Mouse (Mus musculus): Measurements from ENCODE around the gene Bglap2. TPM values are rescaled to one million over a fixed set of nuclear protein-coding genes. Genes with fewer than 3 reads are reported as not detected.
"Not testable (repeated sequence)": the region's sequence is repeated elsewhere in the genome, so short reads cannot be mapped to it uniquely, and the experiment has no call there.

Gene Bglap2
- not detected in 2 replicates for polyA plus RNA-seq (2016; fragmentation: Nextera tagmentation; extraction: Ambion mirVana)

DNA sequence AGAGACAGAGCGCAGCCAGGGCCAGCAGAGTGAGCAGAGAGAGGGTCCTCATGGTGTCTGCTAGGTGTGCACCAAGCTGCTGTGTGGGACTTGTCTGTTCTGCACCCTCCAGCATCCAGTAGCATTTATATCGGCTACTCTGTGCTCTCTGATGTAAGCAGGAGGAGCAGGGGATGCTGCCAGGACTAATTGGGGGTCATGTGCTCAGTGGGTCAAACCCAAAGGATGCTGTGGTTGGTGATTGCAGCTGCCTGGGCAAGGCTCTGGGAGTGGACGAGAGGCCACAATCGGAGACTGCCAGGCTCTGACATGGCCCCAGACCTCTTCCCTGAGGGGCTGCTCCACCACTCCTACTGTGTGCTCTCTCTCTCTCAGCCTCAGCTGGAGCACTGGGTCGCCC, at the start of gene Bglap2:
Bglap2 (minus strand) TSS at position 101 of the 400 bp plus-strand sequence.
- 74% methylated on average over 5 of the region's 5 CpGs for WGBS
- H3K9me3 ChIP-seq; H3K27me3 ChIP-seq (replicated peaks; ENCODE audit: low read depth, poor library complexity, severe bottlenecking); H3K27ac ChIP-seq (replicated peaks); DNase-seq (ENCODE audit: low spot score); H3K4me3 ChIP-seq; H3K36me3 ChIP-seq (replicated peaks): not testable (repeated sequence)
- H3K4me1 ChIP-seq, result peaks cover 18% of the 10 kb centered on the region

DNA sequence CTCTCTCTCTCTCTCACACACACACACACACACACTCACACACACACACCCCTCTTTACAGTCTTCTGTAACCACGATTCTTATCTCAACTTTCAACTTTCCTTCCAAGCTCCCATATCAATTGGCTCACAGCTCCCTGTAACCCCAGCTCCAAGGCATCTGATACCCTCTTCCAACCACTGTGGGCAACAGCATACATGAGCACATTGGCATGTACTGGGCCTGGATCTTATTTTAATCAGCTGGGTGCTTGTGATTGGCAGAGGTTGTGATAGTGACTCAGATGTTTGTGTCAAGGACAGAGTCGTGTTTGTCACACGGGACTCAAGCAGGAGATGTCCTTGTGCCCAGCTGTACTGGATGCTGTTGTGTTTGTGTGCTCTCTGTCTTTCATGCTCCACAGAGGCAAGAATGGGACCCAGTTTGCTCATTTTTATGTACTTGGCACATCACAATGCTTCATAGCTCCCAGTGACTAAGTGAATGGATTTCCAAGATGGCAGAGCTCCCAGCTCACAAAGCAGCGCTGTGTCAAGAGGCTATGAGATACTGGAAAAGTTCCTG, 48.9 kb upstream of the Bglap2 start:
- 86% methylated on average over 4 of the region's 4 CpGs for WGBS
- no peak for DNase-seq (ENCODE audit: low spot score)
- H3K36me3 ChIP-seq (replicated peaks), result no peaks in the 10 kb centered on the region
- H3K27ac ChIP-seq (replicated peaks), result no peak overlapping the region
- peaks cover 19% of the 10 kb centered on the region for H3K4me1 ChIP-seq
- no peaks in the 10 kb centered on the region for H3K27me3 ChIP-seq (replicated peaks; ENCODE audit: low read depth, poor library complexity, severe bottlenecking)
- H3K9me3 ChIP-seq, result no peaks in the 10 kb centered on the region
- no peak overlapping the region for H3K4me3 ChIP-seq

DNA sequence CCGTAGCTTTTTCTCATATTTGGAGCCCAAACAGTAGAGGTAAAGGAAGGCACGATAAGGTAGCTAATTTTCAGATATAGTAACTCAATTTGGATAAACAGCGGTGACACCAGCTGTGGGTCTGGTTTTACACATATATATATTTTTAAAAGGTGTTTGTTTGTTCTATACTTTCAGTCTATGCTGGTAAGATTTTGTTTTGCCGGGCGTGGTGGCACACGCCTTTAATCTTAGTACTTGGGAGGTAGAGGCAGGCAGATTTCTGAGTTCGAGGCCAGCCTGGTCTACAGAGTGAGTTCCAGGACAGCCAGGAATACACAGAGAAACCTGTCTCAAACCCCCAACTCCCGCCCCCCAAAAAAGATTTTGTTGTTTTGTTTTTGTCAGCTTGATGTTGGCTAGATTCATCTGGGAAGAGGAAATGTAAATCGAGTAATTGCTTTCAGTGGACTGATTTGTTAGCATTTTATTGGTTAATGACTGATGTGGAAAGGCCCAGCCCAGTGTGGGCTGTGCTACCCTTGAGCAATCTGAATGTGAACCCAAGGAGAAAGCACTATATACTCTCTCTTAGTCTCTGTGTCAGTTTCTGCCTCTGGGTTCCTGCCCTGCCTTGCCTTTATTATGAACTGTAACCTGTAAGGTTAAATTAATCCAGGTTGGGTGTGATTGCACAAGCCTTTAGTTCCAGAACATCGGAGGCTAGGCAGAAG, 47.4 kb upstream of the Bglap2 start:
- Histone ChIP-seq H3K4me3 (peak overlapping the region; percentile 81; the same call in 1 of the 2 replicates), H3K4me1 (peaks cover 27% of the 10 kb centered on the region), H3K36me3 (replicated peaks) (peaks cover 9% of the 10 kb centered on the region), H3K27me3 (replicated peaks; ENCODE audit: low read depth, poor library complexity, severe bottlenecking) (no peaks in the 10 kb centered on the region), H3K9me3 (no peaks in the 10 kb centered on the region), H3K27ac (replicated peaks) (no peak overlapping the region; the same call in 1 of the 2 replicates)
- 84% methylated on average over 10 of the region's 10 CpGs for WGBS
- DNase-seq (ENCODE audit: low spot score), result no peak

DNA sequence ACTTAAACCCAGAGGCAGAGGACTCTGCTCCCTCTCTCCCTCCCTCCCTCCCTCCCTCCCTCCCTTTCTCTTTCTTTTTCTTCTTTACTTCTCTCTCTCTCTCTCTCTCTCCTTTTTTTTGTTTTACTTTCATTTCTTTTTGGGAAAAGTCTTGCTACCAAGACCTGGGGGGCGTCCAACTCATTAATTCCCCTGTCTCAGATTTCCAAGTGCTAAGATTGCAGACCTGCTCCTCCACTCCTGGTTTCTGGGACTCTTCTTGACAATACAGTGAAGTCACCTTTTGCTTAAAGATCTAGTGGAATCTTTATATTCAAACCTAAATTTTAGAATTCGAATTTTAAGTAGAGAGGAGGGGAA, 46.8 kb upstream of the Bglap2 start:
- Histone ChIP-seq H3K27ac (replicated peaks) (peak overlapping the region; percentile 81), H3K36me3 (replicated peaks) (peaks cover 15% of the 10 kb centered on the region), H3K9me3 (no peaks in the 10 kb centered on the region), H3K4me1 (peaks cover 27% of the 10 kb centered on the region), H3K27me3 (replicated peaks; ENCODE audit: low read depth, poor library complexity, severe bottlenecking) (no peaks in the 10 kb centered on the region), H3K4me3 (peak overlapping the region; percentile 81)
- WGBS, result 7% methylated on average over 2 of the region's 2 CpGs
- no peak for DNase-seq (ENCODE audit: low spot score)

DNA sequence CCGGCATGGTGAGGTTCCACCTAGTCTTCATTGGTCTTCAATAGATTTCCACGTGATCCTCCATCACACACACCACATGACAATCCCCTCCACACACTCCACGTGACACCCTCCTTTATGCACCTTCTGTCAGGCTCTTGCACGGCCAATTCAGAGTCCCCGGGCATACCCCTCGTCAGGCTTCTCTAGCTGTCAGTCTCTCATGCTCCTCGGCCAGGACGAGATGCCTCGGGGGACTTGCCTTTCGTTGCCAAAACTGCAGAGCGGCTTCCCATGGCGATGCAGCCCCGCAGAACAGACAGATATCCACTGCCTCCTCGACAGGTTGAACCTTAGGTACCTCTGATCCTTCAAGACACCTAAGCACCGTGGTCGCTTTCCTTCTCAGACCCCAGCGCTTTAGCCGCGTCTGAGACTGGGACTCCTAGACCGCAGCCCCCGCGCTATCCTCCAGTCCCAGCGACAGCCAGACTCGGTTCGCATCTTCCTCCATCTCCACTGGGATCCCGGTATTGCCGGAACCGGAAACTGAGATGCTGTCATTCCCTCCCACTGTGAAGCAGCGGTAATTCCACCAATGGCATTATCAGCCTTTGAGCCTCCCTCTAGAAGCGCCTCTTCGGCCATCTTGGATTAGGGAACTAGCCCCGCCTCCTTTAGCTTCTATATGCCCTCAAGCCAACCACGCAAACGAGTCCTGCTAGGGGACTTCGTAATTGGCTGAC, 46.3 kb upstream of the Bglap2 start, which contains the start of gene Slc25a44:
Slc25a44 (minus strand) TSS at position 535 of the 725 bp plus-strand sequence.
- no peaks in the 10 kb centered on the region for H3K27me3 ChIP-seq (replicated peaks; ENCODE audit: low read depth, poor library complexity, severe bottlenecking)
- H3K4me1 ChIP-seq, result peaks cover 27% of the 10 kb centered on the region
- H3K36me3 ChIP-seq (replicated peaks), result peaks cover 20% of the 10 kb centered on the region
- peak within 1 kb of the TSS; percentile 81 for H3K27ac ChIP-seq (replicated peaks)
- peak; percentile 91 for DNase-seq (ENCODE audit: low spot score)
- H3K4me3 ChIP-seq, result peak within 1 kb of the TSS; percentile 81
- 1% methylated on average over 35 of the region's 35 CpGs for WGBS
- H3K9me3 ChIP-seq, result no peaks in the 10 kb centered on the region

DNA sequence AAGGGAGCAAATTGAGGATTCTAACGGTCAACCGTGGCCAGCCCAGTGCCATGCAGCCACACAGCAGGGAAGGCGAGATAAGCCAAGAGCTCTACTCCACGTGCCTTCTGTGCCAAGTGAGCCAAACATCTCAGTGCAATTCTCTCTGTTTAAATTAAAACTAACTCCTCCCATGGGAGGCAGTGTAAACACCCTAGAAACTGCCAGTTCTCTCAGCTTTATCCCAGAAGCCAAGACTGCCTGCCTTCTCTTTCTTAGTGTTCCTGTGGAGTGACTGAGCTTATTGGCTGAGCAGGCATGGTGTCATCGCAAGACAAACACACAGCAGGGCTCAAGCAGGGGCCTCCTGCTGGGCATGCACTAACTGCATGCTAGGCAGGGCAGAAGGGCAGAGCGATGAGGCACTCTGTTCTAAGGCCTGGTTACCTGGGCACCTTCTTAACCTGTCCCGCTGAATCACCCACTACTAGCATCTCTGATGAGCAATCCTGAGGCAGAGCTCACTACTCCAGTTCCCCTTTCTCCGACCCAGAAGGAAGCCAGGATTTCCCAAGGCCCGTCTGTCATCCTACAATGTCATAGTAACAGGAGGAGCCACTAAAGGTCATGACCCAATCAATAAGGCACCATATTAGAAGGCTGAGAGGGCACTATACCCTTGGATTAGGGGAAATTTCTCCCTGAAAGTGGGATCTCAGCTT, 43.7 kb upstream of the Bglap2 start:
- H3K4me3 ChIP-seq, result 0 out of 2 replicates have a peak overlapping the region, but pooled peaks have one; percentile 21
- 42% methylated on average over 9 of the region's 9 CpGs for WGBS
- no peak for DNase-seq (ENCODE audit: low spot score)
- no peaks in the 10 kb centered on the region for H3K9me3 ChIP-seq
- no peak overlapping the region for H3K27ac ChIP-seq (replicated peaks)
- H3K4me1 ChIP-seq, result peaks cover 31% of the 10 kb centered on the region
- no peaks in the 10 kb centered on the region for H3K27me3 ChIP-seq (replicated peaks; ENCODE audit: low read depth, poor library complexity, severe bottlenecking)
- peaks cover 46% of the 10 kb centered on the region for H3K36me3 ChIP-seq (replicated peaks)

DNA sequence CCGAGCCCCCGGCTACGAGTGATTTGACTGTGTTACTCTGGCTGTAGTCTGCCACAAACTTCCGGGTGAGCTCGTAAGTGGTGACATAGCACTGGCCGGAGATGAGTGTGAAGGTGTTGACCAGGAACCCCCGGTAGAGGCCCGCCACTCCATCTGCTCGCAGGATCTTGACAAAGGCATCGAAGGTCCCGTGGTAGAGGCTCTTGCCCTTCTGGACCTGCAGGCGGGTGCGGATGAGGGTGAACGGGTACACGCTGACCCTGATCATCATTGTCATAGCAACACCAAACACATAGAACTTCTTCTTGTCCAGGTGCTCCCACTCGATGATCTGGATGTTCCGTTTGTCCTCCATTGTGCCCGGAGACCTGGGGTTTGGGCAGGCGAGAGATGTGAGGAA, 42.3 kb upstream of the Bglap2 start:
- no peaks in the 10 kb centered on the region for H3K27me3 ChIP-seq (replicated peaks; ENCODE audit: low read depth, poor library complexity, severe bottlenecking)
- WGBS, result 96% methylated on average over 19 of the region's 19 CpGs
- no peak overlapping the region for H3K27ac ChIP-seq (replicated peaks)
- H3K9me3 ChIP-seq, result no peaks in the 10 kb centered on the region
- H3K4me3 ChIP-seq, result no peak overlapping the region
- peaks cover 60% of the 10 kb centered on the region for H3K36me3 ChIP-seq (replicated peaks)
- peaks cover 31% of the 10 kb centered on the region for H3K4me1 ChIP-seq
- DNase-seq (ENCODE audit: low spot score), result no peak

DNA sequence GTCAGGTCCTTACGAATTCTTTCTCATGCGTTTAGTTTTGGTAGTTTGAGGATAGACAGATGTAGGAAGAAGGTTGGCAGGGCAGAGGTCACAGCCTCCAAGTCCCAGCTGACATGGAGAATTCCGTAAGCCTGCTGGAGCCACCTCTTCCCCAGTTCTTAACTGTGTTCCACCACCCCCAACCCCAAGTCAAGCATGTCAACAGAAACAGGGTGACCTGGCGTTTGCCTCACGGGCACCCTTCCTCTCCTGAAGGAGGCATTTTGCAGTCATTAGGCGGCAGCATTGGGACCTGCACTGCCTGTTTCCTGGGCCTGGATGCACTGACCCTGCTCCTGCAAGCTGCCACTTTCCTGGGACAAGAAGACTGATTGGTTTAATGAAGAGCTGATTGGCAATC, 39.5 kb upstream of the Bglap2 start:
- no peak overlapping the region for H3K27ac ChIP-seq (replicated peaks)

DNA sequence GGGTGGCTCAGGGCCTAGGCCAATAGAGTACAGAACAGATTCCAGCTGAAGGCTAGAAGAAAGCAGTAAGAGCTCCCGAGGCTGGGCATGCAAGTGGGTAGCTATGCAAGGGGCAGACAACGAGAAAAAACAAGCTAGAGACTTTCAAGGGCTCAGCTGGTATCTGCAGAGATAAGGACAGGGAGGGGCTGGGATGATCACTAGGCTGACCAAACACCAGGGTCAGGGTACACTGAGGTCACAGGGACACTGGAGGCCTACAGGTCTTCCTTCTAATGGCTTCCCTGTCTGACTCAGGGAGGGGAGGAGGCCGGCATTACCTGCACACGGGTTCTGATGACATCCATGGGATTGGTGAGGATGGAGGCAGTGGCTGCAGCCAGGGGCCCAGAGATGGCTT, 37.2 kb upstream of the Bglap2 start:
- Histone ChIP-seq H3K27me3 (replicated peaks; ENCODE audit: low read depth, poor library complexity, severe bottlenecking) (no peaks in the 10 kb centered on the region), H3K27ac (replicated peaks) (no peak overlapping the region), H3K4me3 (no peak overlapping the region), H3K4me1 (peaks cover 7% of the 10 kb centered on the region), H3K36me3 (replicated peaks) (peaks cover 94% of the 10 kb centered on the region), H3K9me3 (no peaks in the 10 kb centered on the region)
- 88% methylated on average over 4 of the region's 4 CpGs for WGBS
- DNase-seq (ENCODE audit: low spot score), result no peak

More for the DNA sequence above, 39.5 kb upstream of the Bglap2 start:
- Histone ChIP-seq H3K4me3 (no peak overlapping the region), H3K27me3 (replicated peaks; ENCODE audit: low read depth, poor library complexity, severe bottlenecking) (no peaks in the 10 kb centered on the region), H3K36me3 (replicated peaks) (peaks cover 86% of the 10 kb centered on the region), H3K9me3 (no peaks in the 10 kb centered on the region), H3K4me1 (peaks cover 15% of the 10 kb centered on the region)
- no peak for DNase-seq (ENCODE audit: low spot score)
- WGBS, result 81% methylated on average over 6 of the region's 6 CpGs

DNA sequence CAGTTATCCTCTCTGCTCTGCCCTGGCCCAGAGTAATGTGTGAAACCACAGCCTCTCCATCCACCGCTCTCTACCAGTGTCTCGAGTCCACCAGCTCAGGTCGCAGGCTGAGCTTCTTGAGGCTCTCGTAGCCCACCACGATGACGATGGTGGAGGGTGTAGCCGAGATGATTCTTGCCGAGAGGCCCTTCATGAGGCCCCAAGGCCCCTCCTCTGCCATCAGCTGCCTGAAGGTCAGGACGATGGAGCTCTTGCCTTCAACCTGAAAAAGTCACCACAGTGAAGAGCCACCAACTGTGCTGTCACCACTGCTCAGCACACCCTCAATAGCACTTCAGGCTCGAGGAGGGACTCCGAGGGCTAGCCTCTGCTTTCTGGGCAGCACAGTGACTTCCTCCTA, 34.1 kb upstream of the Bglap2 start:
- Histone ChIP-seq H3K4me3 (no peak overlapping the region), H3K9me3 (no peaks in the 10 kb centered on the region), H3K27me3 (replicated peaks; ENCODE audit: low read depth, poor library complexity, severe bottlenecking) (no peaks in the 10 kb centered on the region), H3K4me1 (peaks cover 26% of the 10 kb centered on the region), H3K27ac (replicated peaks) (no peak overlapping the region), H3K36me3 (replicated peaks) (peaks cover 63% of the 10 kb centered on the region)
- 89% methylated on average over 11 of the region's 11 CpGs for WGBS
- no peak for DNase-seq (ENCODE audit: low spot score)

DNA sequence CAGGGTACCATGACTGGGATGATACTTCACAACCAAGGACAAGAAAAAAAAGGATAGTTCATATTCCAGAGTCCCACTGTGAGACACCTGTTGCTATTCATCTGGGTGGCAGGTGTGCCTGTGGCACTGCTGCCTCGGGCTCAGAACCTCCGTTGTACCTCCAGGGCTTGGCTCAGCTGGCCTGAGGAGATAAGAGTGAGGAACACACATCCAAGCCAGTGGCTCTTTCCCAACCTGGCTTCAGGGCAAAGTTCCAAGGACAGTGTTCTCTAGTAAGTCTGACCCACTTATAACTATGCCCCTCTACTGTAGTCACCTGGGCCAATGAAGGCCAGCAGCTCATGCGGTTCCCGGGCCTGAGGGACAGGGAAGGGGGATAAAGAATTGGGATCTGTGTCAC, 33.2 kb upstream of the Bglap2 start:
- Histone ChIP-seq H3K36me3 (replicated peaks) (peaks cover 54% of the 10 kb centered on the region), H3K27me3 (replicated peaks; ENCODE audit: low read depth, poor library complexity, severe bottlenecking) (no peaks in the 10 kb centered on the region), H3K4me3 (no peak overlapping the region), H3K27ac (replicated peaks) (no peak overlapping the region), H3K9me3 (no peaks in the 10 kb centered on the region), H3K4me1 (peaks cover 35% of the 10 kb centered on the region)
- 92% methylated on average over 4 of the region's 4 CpGs for WGBS
- DNase-seq (ENCODE audit: low spot score), result no peak

DNA sequence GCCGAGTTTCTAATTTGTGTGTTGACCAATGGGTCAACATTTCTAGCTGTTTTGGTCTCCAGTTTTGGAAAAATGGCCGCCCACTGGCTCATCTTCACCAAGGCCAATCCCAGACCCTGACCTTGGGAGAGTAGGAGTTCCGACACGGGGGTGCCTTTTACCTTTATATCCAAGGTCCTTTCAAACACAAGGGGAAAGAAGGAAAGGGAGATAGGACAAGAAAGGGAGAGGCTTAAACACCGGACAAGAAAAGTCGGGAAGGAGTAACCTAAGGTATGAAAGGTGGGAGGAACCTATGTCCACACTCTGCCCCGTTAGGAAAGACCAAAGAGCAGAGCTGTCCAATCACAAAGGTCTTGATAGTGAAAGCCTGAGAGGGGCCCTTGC, 32.1 kb upstream of the Bglap2 start:
- H3K9me3 ChIP-seq, result no peaks in the 10 kb centered on the region
- 31% methylated on average over 7 of the region's 7 CpGs for WGBS
- H3K36me3 ChIP-seq (replicated peaks), result peaks cover 48% of the 10 kb centered on the region
- no peaks in the 10 kb centered on the region for H3K27me3 ChIP-seq (replicated peaks; ENCODE audit: low read depth, poor library complexity, severe bottlenecking)
- DNase-seq (ENCODE audit: low spot score), result no peak
- H3K4me3 ChIP-seq, result peak overlapping the region; percentile 79
- peak overlapping the region; percentile 93 for H3K27ac ChIP-seq (replicated peaks)
- H3K4me1 ChIP-seq, result peaks cover 40% of the 10 kb centered on the region
